Mouse (Mus musculus) kidney, postnatal 25 days (tissue): ENCODE results near the gene Zfp358.

Source experiments
- DNase-seq, 2 experiments: peaks; one replicate each; pipeline ENCODE4 v3.0.0; 2021; ENCODE audit warnings: mixed read lengths in 2 of 2

Gene Zfp358

GRCm38 (mm10) chr8:3500235-3501090, 7.5 kb downstream of the Zfp358 start, which contains the start of gene Mcoln1:
TSS of gene Mcoln1 (plus strand) at chr8:3500457.
- DNase-seq, result peak; percentile 98

GRCm38 (mm10) chr8:3502217-3502616, 9.3 kb downstream of the Zfp358 start:
- DNase-seq, result no peak

- DNase-seq, result peak; percentile 26 to 61
Observed at GRCm38 (mm10) chr8:3507979-3508754, 15.2 kb downstream of the Zfp358 start.

GRCm38 (mm10) chr8:3514681-3515247, 21.8 kb downstream of the Zfp358 start:
- no peak for DNase-seq

- peak; percentile 95 to 96 for DNase-seq
Observed at GRCm38 (mm10) chr8:3515260-3515671, 22.3 kb downstream of the Zfp358 start, which contains the start of gene Pnpla6. TSS of gene Pnpla6 (plus strand) at chr8:3515384.

- peak; percentile 63 to 71 for DNase-seq
Observed at GRCm38 (mm10) chr8:3515771-3516417, 23.0 kb downstream of the Zfp358 start.

GRCm38 (mm10) chr8:3516450-3517116, 23.6 kb downstream of the Zfp358 start:
- peak; percentile 97 to 98 for DNase-seq

GRCm38 (mm10) chr8:3517117-3517495, 24.2 kb downstream of the Zfp358 start:
- DNase-seq, result peak in 1 of 2 experiments; percentile 49

GRCm38 (mm10) chr8:3522007-3522697, 29.2 kb downstream of the Zfp358 start:
- DNase-seq, result no peak

- no peak for DNase-seq
Observed at GRCm38 (mm10) chr8:3530816-3531215, 37.9 kb downstream of the Zfp358 start.

- DNase-seq, result no peak
Observed at GRCm38 (mm10) chr8:3531936-3532335, 39.0 kb downstream of the Zfp358 start.

GRCm38 (mm10) chr8:3536053-3536841, 43.3 kb downstream of the Zfp358 start:
- no peak for DNase-seq

GRCm38 (mm10) chr8:3536940-3537339, 44.0 kb downstream of the Zfp358 start:
- no peak for DNase-seq

GRCm38 (mm10) chr8:3537666-3538065, 44.7 kb downstream of the Zfp358 start:
- no peak for DNase-seq

GRCm38 (mm10) chr8:3539146-3539545, 46.2 kb downstream of the Zfp358 start:
- no peak for DNase-seq

GRCm38 (mm10) chr8:3540076-3540475, 47.1 kb downstream of the Zfp358 start:
- DNase-seq, result no peak

- no peak for DNase-seq
Observed at GRCm38 (mm10) chr8:3546511-3546910, 53.6 kb downstream of the Zfp358 start.
